Mouse (Mus musculus) ovary, postnatal 10 days (tissue): Measurements from ENCODE around the gene Gm10717.
"Not testable (repeated sequence)": the region's sequence is repeated elsewhere in the genome, so short reads cannot be mapped to it uniquely, and the experiment has no call there.

Experiments used
- DNase-seq: peaks from one replicate; pipeline ENCODE4 v3.0.0; 2022; ENCODE audit warnings: low spot score

The Gm10717 gene

DNA sequence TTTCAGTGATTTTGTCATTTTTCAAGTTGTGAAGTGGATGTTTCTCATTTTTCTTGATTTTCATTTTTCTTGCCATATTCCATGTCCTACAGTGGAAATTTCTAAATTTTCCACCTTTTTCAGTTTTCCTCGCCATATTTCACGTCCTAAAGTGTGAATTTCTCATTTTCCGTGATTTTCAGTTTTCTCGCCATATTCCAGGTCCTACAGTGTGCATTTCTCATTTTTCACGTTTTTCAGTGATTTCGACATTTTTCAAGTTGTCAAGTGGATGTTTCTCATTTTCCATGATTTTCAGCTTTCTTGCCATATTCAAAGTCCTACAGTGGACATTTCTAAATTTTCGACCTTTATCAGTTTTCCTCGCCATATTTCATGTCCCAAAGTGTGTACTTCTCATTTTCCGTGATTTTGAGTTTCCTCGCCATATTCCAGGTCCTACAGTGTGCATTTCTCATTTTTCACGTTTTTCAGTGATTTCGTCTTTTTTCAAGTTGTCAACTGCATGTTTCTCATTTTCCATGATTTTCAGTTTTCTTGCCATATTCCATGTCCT lies at the start of gene Gm10717:
TSS of gene Gm10717 (plus strand) at position 506 of the 556 bp plus-strand sequence.
- DNase-seq, result peak; percentile 31

DNA sequence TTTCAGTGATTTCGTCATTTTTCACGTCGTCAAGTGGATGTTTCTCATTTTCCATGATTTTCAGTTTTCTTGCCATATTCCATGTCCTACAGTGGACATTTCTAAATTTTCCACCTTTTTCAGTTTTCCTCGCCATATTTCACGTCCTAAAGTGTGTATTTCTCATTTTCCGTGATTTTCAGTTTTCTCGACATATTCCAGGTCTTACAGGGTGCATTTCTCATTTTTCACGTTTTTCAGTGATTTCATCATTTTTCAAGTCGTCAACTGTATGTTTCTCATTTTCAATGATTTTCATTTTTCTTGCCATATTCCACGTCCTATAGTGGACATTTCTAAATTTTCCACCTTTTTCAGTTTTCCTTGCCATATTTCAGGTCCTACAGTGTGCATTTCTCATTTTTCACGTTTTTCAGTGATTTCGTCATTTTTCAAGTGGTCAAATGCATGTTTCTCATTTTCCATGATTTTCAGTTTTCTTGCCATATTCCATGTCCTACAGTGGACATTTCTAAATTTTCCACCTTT lies 24.7 kb upstream of the Gm10717 start, which contains the start of gene Gm10722:
TSS of gene Gm10722 (plus strand) at position 478 of the 528 bp plus-strand sequence.
- peak; percentile 24 for DNase-seq

DNA sequence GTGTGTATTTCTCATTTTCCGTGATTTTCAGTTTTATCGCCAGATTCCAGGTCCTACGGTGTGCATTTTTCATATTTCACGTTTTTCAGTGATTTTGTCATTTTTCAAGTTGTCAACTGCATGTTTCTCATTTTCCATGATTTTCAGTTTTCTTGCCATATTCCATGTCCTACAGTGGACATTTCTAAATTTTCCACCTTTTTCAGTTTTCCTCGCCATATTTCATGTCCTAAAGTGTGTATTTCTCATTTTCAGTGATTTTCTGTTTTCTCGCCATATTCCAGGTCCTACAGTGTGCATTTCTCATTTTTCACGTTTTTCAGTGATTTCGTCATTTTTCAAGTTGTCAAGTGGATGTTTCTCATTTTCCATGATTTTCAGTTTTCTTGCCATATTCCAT lies 24.2 kb upstream of the Gm10717 start:
- not testable (repeated sequence) for DNase-seq

DNA sequence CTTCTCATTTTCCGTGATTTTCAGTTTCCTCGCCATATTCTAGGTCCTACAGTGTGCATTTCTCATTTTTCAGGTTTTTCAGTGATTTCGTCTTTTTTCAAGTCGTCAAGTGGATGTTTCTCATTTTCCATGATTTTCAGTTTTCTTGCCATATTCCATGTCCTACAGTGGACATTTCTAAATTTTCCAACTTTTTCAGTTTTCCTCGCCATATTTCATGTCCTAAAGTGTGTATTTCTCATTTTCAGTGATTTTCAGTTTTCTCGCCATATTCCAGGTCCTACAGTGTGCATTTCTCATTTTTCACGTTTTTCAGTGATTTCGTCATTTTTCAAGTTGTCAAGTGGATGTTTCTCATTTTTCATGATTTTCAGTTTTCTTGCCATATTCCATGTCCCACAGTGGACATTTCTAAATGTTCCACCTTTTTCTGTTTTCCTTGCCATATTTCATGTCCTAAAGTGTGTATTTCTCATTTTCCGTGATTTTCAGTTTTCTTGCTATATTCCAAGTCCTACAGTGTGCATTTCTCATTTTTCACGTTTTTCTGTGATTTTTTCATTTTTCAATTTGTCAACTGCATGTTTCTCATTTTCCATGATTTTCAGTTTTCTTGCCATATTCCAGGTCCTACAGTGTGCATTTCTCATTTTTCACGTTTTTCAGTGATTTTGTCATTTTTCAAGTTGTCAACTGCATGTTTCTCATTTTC lies 23.1 kb upstream of the Gm10717 start:
- peak; percentile 100 for DNase-seq

DNA sequence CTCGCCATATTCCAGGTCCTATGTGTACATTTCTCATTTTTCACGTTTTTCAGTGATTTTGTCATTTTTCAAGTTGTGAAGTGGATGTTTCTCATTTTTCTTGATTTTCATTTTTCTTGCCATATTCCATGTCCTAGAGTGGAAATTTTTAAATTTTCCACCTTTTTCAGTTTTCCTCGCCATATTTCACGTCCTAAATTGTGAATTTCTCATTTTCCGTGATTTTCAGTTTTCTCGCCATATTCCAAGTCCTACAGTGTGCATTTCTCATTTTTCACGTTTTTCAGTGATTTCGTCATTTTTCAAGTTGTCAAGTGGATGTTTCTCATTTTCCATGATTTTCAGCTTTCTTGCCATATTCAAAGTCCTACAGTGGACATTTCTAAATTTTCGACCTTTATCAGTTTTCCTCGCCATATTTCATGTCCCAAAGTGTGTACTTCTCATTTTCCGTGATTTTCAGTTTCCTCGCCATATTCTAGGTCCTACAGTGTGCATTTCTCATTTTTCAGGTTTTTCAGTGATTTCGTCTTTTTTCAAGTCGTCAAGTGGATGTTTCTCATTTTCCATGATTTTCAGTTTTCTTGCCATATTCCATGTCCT lies 22.3 kb upstream of the Gm10717 start, which contains the start of gene Gm11168:
TSS of gene Gm11168 (plus strand) at position 553 of the 603 bp plus-strand sequence.
- DNase-seq, result not testable (repeated sequence)

DNA sequence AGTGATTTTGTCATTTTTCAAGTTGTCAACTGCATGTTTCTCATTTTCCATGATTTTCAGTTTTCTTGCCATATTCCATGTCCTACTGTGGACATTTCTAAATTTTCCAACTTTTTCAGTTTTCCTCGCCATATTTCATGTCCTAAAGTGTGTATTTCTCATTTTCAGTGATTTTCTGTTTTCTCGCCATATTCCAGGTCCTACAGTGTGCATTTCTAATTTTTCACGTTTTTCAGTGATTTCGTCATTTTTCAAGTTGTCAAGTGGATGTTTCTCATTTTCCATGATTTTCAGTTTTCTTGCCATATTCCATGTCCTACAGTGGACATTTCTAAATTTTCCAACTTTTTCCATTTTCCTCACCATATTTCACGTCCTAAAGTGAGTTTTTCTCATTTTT lies 19.0 kb upstream of the Gm10717 start:
- not testable (repeated sequence) for DNase-seq

DNA sequence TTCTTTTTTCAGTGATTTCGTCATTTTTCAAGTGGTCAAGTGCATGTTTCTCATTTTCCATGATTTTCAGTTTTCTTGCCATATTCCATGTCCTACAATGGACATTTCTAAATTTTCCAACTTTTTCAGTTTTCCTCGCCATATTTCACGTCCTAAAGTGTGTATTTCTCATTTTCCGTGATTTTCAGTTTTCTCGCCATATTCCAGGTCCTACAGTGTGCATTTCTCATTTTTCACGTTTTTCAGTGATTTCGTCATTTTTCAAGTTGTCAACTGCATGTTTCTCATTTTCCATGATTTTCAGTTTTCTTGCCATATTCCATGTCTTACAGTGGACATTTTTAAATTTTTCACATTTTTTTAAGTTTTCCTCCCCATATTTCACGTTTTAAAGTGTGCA lies 18.6 kb upstream of the Gm10717 start:
- peak; percentile 100 for DNase-seq

DNA sequence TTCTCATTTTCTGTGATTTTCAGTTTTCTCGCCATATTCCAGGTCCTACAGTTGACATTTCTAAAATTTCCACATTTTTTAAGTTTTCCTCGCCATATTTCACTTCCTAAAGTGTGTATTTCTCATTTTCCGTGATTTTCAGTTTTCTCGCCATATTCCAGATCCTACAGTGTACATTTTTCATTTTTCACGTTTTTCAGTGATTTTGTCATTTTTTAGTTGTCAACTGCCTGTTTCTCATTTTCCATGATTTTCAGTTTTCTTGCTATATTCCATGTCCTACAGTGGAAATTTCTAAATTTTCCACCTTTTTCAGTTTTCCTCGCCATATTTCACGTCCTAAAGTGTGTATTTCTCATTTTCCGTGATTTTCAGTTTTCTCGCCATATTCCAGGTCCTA lies 17.9 kb upstream of the Gm10717 start:
- not testable (repeated sequence) for DNase-seq

DNA sequence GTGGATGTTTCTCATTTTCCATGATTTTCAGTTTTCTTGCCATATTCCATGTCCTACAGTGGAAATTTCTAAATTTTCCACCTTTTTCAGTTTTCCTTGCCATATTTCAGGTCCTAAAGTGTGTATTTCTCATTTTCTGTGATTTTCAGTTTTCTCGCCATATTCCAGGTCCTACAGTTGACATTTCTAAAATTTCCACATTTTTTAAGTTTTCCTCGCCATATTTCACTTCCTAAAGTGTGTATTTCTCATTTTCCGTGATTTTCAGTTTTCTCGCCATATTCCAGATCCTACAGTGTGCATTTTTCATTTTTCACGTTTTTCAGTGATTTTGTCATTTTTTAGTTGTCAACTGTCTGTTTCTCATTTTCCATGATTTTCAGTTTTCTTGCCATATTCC lies 15.9 kb upstream of the Gm10717 start:
- DNase-seq, result not testable (repeated sequence)

DNA sequence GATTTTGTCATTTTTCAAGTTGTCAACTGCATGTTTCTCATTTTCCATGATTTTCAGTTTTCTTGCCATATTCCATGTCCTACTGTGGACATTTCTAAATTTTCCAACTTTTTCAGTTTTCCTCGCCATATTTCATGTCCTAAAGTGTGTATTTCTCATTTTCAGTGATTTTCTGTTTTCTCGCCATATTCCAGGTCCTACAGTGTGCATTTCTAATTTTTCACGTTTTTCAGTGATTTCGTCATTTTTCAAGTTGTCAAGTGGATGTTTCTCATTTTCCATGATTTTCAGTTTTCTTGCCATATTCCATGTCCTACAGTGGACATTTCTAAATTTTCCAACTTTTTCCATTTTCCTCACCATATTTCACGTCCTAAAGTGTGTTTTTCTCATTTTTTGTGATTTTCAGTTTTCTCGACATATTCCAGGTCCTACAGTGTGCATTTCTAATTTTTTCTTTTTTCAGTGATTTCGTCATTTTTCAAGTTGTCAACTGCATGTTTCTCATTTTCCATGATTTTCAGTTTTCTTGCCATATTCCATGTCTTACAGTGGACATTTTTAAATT lies 13.1 kb upstream of the Gm10717 start:
- DNase-seq, result not testable (repeated sequence)

DNA sequence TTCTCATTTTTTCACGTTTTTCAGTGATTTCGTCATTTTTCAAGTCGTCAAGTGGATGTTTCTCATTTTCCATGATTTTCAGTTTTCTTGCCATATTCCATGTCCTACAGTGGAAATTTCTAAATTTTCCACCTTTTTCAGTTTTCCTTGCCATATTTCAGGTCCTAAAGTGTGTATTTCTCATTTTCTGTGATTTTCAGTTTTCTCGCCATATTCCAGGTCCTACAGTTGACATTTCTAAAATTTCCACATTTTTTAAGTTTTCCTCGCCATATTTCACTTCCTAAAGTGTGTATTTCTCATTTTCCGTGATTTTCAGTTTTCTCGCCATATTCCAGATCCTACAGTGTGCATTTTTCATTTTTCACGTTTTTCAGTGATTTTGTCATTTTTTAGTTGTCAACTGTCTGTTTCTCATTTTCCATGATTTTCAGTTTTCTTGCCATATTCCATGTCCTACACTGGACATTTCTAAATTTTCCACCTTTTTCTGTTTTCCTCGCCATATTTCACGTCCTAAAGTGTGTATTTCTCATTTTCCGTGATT lies 12.4 kb upstream of the Gm10717 start, which contains the start of gene Gm10721:
TSS of gene Gm10721 (plus strand) at position 408 of the 547 bp plus-strand sequence.
- not testable (repeated sequence) for DNase-seq

DNA sequence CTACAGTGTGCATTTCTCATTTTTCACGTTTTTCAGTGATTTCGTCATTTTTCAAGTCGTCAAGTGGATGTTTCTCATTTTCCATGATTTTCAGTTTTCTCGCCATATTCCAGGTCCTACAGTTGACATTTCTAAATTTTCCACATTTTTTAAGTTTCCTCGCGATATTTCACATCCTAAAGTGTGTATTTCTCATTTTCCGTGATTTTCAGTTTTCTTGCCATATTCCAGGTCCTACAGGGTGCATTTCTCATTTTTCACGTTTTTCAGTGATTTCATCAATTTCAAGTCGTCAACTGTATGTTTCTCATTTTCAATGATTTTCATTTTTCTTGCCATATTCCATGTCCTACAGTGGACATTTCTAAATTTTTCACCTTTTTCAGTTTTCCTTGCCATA lies 9.9 kb upstream of the Gm10717 start, which contains the start of gene Gm10720:
TSS of gene Gm10720 (plus strand) at position 301 of the 400 bp plus-strand sequence.
- not testable (repeated sequence) for DNase-seq

DNA sequence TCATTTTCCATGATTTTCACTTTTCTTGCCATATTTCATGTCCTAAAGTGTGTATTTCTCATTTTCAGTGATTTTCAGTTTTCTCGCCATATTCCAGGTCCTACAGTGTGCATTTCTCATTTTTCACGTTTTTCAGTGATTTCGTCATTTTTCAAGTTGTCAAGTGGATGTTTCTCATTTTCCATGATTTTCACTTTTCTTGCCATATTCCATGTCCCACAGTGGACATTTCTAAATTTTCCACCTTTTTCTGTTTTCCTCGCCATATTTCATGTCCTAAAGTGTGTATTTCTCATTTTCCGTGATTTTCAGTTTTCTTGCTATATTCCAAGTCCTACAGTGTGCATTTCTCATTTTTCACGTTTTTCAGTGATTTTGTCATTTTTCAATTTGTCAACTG lies 9.3 kb upstream of the Gm10717 start:
- not testable (repeated sequence) for DNase-seq

DNA sequence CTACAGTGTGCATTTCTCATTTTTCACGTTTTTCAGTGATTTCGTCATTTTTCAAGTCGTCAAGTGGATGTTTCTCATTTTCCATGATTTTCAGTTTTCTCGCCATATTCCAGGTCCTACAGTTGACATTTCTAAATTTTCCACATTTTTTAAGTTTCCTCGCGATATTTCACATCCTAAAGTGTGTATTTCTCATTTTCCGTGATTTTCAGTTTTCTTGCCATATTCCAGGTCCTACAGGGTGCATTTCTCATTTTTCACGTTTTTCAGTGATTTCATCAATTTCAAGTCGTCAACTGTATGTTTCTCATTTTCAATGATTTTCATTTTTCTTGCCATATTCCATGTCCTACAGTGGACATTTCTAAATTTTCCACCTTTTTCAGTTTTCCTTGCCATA lies 8.1 kb upstream of the Gm10717 start, which contains the start of gene Gm10719:
TSS of gene Gm10719 (plus strand) at position 301 of the 400 bp plus-strand sequence.
- DNase-seq, result not testable (repeated sequence)

DNA sequence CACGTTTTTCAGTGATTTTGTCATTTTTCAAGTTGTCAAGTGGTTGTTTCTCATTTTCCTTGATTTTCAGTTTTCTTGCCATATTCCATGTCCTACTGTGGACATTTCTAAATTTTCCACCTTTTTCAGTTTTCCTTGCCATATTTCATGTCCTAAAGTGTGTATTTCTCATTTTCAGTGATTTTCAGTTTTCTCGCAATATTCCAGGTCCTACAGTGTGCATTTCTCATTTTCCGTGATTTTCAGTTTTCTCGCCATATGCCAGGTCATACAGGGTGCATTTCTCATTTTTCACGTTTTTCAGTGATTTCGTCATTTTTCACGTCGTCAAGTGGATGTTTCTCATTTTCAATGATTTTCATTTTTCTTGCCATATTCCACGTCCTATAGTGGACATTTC lies 6.3 kb upstream of the Gm10717 start:
- DNase-seq, result not testable (repeated sequence)

DNA sequence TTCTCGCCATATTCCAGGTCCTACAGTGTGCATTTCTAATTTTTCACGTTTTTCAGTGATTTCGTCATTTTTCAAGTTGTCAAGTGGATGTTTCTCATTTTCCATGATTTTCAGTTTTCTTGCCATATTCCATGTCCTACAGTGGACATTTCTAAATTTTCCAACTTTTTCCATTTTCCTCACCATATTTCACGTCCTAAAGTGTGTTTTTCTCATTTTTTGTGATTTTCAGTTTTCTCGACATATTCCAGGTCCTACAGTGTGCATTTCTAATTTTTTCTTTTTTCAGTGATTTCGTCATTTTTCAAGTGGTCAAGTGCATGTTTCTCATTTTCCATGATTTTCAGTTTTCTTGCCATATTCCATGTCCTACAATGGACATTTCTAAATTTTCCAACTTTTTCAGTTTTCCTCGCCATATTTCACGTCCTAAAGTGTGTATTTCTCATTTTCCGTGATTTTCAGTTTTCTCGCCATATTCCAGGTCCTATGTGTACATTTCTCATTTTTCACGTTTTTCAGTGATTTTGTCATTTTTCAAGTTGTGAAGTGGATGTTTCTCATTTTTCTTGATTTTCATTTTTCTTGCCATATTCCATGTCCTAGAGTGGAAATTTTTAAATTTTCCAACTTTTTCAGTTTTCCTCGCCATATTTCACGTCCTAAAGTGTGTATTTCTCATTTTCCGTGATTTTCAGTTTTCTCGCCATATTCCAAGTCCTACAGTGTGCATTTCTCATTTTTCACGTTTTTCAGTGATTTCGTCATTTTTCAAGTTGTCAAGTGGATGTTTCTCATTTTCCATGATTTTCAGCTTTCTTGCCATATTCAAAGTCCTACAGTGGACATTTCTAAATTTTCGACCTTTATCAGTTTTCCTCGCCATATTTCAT lies 5.1 kb upstream of the Gm10717 start:
- peak; percentile 38 for DNase-seq

DNA sequence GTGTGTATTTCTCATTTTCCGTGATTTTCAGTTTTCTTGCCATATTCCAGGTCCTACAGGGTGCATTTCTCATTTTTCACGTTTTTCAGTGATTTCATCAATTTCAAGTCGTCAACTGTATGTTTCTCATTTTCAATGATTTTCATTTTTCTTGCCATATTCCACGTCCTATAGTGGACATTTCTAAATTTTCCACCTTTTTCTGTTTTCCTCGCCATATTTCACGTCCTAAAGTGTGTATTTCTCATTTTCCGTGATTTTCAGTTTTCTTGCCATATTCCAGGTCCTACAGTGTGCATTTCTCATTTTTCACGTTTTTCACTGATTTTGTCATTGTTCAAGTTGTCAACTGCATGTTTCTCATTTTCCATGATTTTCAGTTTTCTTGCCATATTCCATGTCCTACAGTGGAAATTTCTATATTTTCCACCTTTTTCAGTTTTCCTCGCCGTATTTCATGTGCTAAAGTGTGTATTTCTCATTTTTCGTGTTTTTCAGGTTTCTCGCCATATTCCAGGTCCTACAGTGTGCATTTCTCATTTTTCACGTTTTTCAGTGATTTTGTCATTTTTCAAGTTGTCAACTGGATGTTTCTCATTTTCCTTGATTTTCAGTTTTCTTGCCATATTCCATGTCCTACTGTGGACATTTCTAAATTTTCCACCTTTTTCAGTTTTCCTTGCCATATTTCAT lies 2.8 kb upstream of the Gm10717 start:
- peak; percentile 59 for DNase-seq

DNA sequence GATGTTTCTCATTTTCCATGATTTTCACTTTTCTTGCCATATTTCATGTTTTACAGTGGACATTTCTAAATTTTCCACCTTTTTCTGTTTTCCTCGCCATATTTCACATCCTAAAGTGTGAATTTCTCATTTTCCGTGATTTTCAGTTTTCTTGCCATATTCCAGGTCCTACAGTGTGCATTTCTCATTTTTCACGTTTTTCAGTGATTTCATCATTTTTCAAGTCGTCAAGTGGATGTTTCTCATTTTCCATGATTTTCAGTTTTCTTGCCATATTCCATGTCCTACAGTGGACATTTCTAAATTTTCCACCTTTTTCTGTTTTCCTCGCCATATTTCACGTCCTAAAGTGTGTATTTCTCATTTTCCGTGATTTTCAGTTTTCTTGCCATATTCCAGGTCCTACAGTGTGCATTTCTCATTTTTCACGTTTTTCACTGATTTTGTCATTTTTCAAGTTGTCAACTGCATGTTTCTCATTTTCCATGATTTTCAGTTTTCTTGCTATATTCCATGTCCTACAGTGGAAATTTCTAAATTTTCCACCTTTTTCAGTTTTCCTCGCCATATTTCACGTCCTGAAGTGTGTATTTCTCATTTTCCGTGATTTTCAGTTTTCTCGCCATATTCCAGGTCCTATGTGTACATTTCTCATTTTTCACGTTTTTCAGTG lies 1.8 kb upstream of the Gm10717 start, which contains the start of gene Gm10718:
TSS of gene Gm10718 (plus strand) at position 236 of the 673 bp plus-strand sequence.
- DNase-seq, result not testable (repeated sequence)

DNA sequence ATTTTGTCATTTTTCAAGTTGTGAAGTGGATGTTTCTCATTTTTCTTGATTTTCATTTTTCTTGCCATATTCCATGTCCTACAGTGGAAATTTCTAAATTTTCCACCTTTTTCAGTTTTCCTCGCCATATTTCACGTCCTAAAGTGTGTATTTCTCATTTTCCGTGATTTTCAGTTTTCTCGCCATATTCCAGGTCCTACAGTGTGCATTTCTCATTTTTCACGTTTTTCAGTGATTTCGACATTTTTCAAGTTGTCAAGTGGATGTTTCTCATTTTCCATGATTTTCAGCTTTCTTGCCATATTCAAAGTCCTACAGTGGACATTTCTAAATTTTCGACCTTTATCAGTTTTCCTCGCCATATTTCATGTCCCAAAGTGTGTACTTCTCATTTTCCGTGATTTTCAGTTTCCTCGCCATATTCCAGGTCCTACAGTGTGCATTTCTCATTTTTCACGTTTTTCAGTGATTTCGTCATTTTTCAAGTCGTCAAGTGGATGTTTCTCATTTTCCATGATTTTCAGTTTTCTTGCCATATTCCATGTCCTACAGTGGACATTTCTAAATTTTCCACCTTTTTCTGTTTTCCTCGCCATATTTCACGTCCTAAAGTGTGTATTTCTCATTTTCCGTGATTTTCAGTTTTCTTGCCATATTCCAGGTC lies 1.1 kb upstream of the Gm10717 start:
- DNase-seq, result peak; percentile 96
